Mouse (Mus musculus) embryo, embryonic 10.5 days (tissue): Measurements from ENCODE around the gene Ube2c.
A peak's percentile ranks its signal among the peaks of the same experiment; 100 is the strongest.

Source experiments
- DNase-seq: peaks from one replicate; pipeline ENCODE4 v3.0.0-alpha.2; 2015; ENCODE audit warnings: low spot score

The Ube2c gene

DNA sequence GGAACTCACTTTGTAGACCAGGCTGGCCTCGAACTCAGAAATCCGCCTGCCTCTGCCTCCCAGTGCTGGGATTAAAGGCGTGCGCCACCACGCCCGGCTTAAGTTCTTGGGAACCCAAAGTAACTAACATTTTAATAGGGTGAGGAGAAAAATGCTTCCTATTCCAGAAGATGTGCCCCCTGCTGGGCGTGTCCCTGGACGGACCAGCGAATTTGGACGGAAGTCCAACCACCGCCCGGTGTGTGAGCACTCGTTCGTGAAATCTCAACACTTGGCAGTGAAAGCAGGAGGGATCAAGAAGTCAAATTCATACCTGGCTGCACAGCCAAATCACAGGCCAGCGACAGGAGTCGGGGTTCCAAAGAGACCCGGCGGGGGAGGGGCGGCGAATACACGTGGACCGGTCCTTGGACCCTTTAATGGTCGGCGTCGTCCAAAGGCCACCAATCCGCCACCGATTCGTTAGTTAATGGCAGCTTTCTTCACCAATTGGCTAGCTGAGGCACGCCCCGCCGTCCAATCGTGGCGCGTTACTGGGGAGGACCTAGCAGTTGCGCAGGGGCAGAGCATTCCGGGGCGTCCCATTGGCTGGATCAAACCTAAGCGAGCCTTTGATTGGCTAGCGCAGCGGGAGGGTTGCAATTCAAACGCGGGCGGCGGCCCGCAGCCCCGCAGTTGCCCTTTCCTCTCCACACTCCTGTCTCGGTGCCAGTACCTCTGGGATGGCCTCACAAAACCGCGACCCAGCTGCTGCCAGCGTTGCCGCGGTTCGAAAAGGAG is at the start of gene Ube2c:
Ube2c (plus strand) TSS at position 641 of the 780 bp plus-strand sequence.
- peak; percentile 100 for DNase-seq

DNA sequence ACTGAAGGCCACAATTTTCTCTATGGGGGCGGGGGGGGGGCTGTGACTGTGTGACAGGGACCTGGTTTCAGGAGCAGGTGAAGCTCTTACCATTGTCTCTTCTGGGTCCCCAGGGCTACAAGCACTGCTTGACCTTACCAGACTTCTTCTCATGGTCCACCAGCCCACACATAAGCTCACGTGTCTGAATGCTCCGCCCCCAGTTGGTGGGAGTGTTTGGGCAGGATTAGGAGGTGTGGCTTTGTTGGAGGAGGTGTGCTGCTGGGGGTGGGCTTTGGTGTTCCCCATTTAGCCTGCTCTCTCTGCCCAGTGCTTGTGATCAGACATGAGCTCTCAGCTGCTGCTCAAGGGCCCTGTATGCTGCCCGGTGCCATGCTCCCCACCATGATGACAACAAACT is 46.4 kb upstream of the Ube2c start:
- no peak for DNase-seq

- DNase-seq, result peak; percentile 90
Measured at GRCm38 (mm10) chr2:164725895-164726619, 43.6 kb upstream of the Ube2c start.

- DNase-seq, result no peak
Measured at GRCm38 (mm10) chr2:164731719-164732118, 38.0 kb upstream of the Ube2c start.

GRCm38 (mm10) chr2:164733259-164733658 is 36.4 kb upstream of the Ube2c start:
- no peak for DNase-seq

GRCm38 (mm10) chr2:164734839-164735238 is 34.9 kb upstream of the Ube2c start:
- DNase-seq, result no peak

DNA sequence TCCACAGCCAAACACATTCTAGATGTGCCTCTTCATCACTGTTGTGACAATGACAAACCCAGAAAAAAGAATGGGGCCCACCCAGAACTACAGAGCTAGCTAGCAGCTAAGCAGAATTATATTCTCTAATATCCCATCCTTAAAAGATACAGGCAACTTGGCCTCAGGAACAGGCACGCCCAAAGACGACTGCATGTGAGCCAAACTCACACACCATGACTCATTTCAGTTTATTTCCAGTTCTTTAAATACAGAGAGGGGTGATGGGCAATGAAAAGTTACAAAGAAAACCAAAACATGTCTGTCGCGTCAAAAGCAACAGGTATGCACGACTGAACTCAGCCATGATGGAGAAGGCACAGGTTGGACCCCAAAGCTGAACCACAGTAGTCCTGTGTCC is 34.3 kb upstream of the Ube2c start:
- no peak for DNase-seq

GRCm38 (mm10) chr2:164737377-164738090 is 32.2 kb upstream of the Ube2c start:
- DNase-seq, result no peak

DNA sequence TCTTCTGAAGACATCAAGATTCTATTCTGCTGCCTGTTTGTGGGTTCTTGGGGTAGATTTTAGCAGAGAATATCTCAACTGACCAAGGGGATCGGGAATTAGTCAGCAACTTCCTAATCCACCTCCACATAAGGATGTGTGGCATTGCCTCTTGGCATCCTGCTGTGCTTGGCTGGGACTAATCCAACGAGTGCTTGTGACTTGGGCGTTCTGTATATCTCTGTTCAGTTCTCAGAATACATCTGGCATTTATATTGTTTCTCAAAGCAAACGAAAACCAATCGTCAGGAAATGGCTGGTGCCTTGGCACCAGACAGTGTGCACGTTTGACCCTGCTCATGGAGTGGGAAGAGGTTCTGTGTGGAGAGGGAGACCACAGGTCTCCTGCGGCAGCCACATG is 29.8 kb upstream of the Ube2c start:
- no peak for DNase-seq

DNA sequence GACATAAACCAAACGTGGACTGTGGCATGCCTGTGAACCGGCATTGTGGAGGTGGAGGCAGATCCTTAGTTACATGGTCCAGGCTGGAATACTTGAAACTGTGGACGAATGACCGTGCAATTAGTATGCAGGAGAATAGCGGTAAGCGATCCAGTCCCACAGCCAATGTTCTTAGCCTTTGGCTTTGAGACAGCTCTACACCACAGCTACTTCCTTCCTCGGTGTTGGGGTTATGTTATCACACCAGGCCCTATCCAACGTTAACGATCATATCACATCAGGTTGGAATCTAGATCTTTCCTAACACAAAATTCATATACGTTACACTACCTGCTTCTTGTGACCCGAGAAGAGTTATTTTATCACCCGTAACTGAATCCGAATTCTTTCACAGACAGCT is 24.7 kb upstream of the Ube2c start:
- no peak for DNase-seq

GRCm38 (mm10) chr2:164745843-164746479 is 23.7 kb upstream of the Ube2c start, which contains the start of the genes Wfdc3 and Dnttip1:
Gene Wfdc3 (minus strand): TSS chr2:164745931.
Gene Dnttip1 (plus strand): TSS chr2:164745983.
- peak; percentile 94 for DNase-seq

- DNase-seq, result no peak
Measured at GRCm38 (mm10) chr2:164746693-164747092, 23.0 kb upstream of the Ube2c start.

GRCm38 (mm10) chr2:164748191-164748590 is 21.5 kb upstream of the Ube2c start:
- no peak for DNase-seq

- DNase-seq, result no peak
Measured at GRCm38 (mm10) chr2:164748991-164749390, 20.7 kb upstream of the Ube2c start.

GRCm38 (mm10) chr2:164752454-164752853 is 17.2 kb upstream of the Ube2c start:
- no peak for DNase-seq

- no peak for DNase-seq
Measured at GRCm38 (mm10) chr2:164754105-164754504, 15.6 kb upstream of the Ube2c start.

DNA sequence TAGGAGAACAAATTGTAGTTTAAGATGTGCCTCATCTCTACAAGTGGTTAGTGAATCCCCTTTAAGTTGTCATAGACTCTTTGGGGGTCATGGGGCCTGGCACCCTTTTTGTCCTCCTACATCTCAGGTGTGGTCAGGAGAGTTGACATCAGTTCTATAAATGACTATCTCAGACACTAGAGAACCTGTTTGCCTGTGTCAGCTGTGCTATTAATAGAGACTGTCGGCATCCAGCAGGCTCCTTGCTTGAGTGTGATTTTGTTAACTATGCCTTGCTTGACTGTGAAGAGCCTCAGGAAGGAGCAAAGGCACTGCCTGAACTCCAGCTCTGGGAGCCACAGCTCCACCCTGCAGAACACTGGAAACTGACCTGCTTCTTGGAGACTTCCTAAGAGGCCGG is 14.9 kb upstream of the Ube2c start:
- no peak for DNase-seq

GRCm38 (mm10) chr2:164757841-164758240 is 11.9 kb upstream of the Ube2c start:
- DNase-seq, result no peak

DNA sequence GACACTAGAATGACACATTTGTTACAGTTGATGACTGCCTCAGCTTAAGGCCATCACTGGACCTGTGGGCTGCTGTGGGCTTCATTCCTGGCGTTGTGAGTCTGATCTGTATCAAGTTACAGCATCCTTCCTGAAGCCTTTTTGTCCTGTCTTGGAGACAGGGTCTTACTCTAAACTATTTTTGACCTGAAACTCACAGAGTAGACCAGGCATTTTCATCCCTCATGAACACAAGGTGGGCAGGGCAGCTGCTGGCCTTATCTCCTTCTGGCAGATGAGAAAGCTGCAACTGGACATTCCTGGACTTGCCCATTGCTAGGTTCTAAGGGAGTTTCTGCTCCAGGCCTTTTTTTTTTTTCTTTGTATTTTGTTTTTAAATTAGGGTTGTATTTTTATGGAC is 11.0 kb upstream of the Ube2c start:
- no peak for DNase-seq

GRCm38 (mm10) chr2:164760059-164760833 is 9.5 kb upstream of the Ube2c start:
- no peak for DNase-seq

DNA sequence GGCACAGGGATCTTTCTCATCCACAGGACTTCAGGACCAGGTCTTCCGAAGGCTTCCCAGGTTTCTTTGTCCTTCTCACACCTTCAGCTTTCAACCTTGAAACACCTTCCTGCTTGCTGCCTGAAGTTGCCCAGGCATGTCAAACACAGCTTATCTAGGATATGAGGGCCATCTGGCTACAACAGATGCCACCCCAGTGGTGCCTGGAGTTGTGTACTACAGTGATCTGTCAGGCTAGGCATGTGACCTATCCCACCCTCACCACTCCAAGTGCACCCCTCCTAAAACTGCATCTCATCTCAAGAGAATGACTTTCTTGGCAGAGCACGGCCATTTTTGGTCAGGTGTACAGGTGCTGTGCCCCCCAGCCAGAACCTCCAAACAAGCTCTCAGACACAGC is 8.2 kb upstream of the Ube2c start:
- no peak for DNase-seq
